Mouse (Mus musculus) heart, embryonic 14.5 days (tissue): Measurements from ENCODE around the gene Kbtbd12. TPM values are rescaled to one million over a fixed set of nuclear protein-coding genes. Genes with fewer than 3 reads are reported as not detected.
A peak's percentile ranks its signal among the peaks of the same experiment; 100 is the strongest.

Experiments
- ATAC-seq: fragments of 200-750 bp; cut with Nextera tagmentation; 2 replicates; pipeline ENCODE4 v1.8.0; 2017; ENCODE audit warnings: low read depth, moderate TSS enrichment; ENCODE audit not compliant: insufficient number of reproducible peaks, insufficient read depth, low FRiP score
- H3K27ac ChIP-seq, 2 experiments: fragments of 200-500 bp in 1 of 2; fragments of 300-500 bp in 1 of 2; sonication (generic) in 1 of 2; replicated peaks in 1 of 2; 2 replicates each; pipeline ENCODE4 v1.5.1; 2012 to 2014; ENCODE audit warnings: low read depth in 2 of 2, low read length in 2 of 2, control low read depth in 1 of 2, mild to moderate bottlenecking in 1 of 2, mixed read lengths in 1 of 2; ENCODE audit not compliant: control insufficient read depth in 1 of 2, insufficient read depth in 1 of 2
- H3K27me3 ChIP-seq: fragments of 300-500 bp; sonication (generic); 2 replicates; pipeline ENCODE4 v1.6.1; 2014; ENCODE audit warnings: mild to moderate bottlenecking, low read length, control low read depth; ENCODE audit not compliant: control insufficient read depth, insufficient read depth
- H3K36me3 ChIP-seq: fragments of 300-500 bp; sonication (generic); 2 replicates; pipeline ENCODE4 v1.6.1; 2014; ENCODE audit warnings: mild to moderate bottlenecking, control low read depth, low read length, mixed read lengths; ENCODE audit not compliant: control insufficient read depth, insufficient read depth
- H3K4me1 ChIP-seq, 2 experiments: fragments of 200-500 bp in 1 of 2; fragments of 300-500 bp in 1 of 2; sonication (generic) in 1 of 2; 2 replicates each; pipeline ENCODE4 v1.6.1; 2012 to 2014; ENCODE audit warnings: low read length in 2 of 2, control low read depth in 1 of 2, mixed read lengths in 1 of 2; ENCODE audit not compliant: control insufficient read depth in 2 of 2, insufficient read depth in 2 of 2
- H3K4me2 ChIP-seq: fragments of 300-500 bp; sonication (generic); 2 replicates; pipeline ENCODE4 v1.6.1; 2014; ENCODE audit warnings: mild to moderate bottlenecking, low read length
- H3K4me3 ChIP-seq, 2 experiments: fragments of 200-500 bp in 1 of 2; fragments of 300-500 bp in 1 of 2; sonication (generic) in 1 of 2; 2 replicates each; pipeline ENCODE4 v1.5.1; 2012 to 2014; ENCODE audit warnings: low read length in 2 of 2, mild to moderate bottlenecking in 2 of 2, control low read depth in 1 of 2, low read depth in 1 of 2, moderate library complexity in 1 of 2; ENCODE audit not compliant: control insufficient read depth in 1 of 2, insufficient read depth in 1 of 2
- H3K9ac ChIP-seq: fragments of 300-500 bp; sonication (generic); 2 replicates; pipeline ENCODE4 v1.6.1; 2014; ENCODE audit warnings: mild to moderate bottlenecking, low read length
- H3K9me3 ChIP-seq: fragments of 300-500 bp; sonication (generic); 2 replicates; pipeline ENCODE4 v1.6.1; 2016; ENCODE audit warnings: low read length, control low read depth; ENCODE audit not compliant: control insufficient read depth
- whole genome bisulfite sequencing: fragments of 180-500 bp; shearing (Covaris S2); extraction: QIAGEN DNeasy Blood & Tissue Kit; methylation state at CpG from one replicate; pipeline ENCODE4 v1.1.7; 2014; 5-methylcytosine and 5-hydroxymethylcytosine counted together
- polyA plus RNA-seq: library from polyadenylated mRNA; unstranded; fragments of >200 nt; fragmentation: Nextera tagmentation; extraction: Ambion mirVana; gene quantifications from 2 replicates; pipeline ENCODE4 v1.2.1, GENCODE M21; 2014

Gene Kbtbd12
- polyA plus RNA-seq, 1 experiment from 2014 or later, result 22.8 TPM

- no peaks in the 10 kb centered on the region for H3K9me3 ChIP-seq
- no peaks in the 10 kb centered on the region for H3K4me1 ChIP-seq
- no peak overlapping the region for H3K4me2 ChIP-seq
- H3K27me3 ChIP-seq, result no peaks in the 10 kb centered on the region
- no peak for ATAC-seq
- H3K4me3 ChIP-seq, result no peak overlapping the region
- no peak overlapping the region for H3K9ac ChIP-seq
- no peak overlapping the region for H3K27ac ChIP-seq
- 77% methylated on average over 2 of the region's 2 CpGs for WGBS
- no peaks in the 10 kb centered on the region for H3K36me3 ChIP-seq
Measured at GRCm38 (mm10) chr6:88661696-88662095, 23.9 kb upstream of the Kbtbd12 start.

DNA sequence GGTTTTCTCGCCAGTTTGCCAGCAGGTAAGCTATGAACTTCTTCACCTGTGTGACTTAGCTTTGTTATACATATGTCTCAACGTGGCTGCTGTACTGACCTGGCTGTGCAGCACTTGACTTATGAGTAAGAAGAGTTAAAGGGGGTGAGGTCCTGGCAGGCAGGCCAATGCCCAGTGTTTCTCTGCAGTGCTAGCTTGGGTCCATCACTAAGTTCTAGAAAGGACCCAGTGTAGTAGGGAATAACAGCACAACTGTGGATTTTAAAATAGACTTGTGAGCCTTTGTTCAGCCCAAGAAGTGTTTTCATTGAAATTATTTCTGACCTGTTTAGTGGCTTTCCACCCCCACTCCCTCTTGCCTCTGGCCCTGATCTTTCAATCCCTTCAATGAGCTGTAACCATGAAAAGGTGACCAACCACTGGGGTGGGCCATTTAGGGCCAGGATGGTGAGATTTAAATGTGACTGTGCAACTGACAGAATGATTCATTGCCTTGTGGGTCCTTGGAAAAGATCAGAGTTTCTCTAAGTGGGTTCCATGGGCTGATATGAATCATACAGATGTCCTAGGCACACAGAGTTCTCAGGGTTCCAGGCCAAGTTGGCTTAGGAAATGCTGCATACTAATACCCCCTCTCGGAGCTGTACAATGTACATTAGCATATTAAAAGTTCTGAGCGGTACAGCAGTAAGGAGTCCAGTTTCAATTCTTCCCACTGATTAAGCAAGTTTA is 10.0 kb upstream of the Kbtbd12 start:
- Histone ChIP-seq H3K4me1 (no peaks in the 10 kb centered on the region), H3K27me3 (no peaks in the 10 kb centered on the region), H3K36me3 (no peaks in the 10 kb centered on the region), H3K4me2 (no peak overlapping the region), H3K9ac (no peak overlapping the region), H3K4me3 (no peak overlapping the region), H3K9me3 (no peaks in the 10 kb centered on the region), H3K27ac (no peak overlapping the region)
- ATAC-seq, result no peak
- 75% methylated on average over 4 of the region's 4 CpGs for WGBS

DNA sequence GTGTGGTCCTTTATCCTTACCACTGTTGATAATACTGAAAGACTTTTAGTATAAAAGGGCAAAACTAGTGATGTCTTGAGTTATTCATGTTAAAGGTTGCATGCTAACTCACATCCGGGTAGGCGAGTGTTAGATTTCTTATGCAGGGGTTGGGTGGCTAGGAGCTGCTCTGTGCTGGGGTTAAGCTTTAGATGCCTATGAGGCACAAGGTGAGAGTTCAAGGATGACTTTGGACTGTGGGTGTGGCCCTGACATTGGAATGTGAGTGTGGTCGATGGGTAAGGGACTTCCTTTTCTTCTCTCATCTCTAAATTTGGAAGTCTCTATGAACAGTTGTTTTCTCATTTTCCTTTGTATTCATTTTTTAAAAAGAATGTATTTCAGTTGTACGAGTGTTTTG is 7.0 kb upstream of the Kbtbd12 start:
- no peak overlapping the region for H3K4me2 ChIP-seq
- 71% methylated on average over 4 of the region's 4 CpGs for WGBS
- H3K9ac ChIP-seq, result no peak overlapping the region
- peaks cover 2 to 6% of the 10 kb centered on the region in 2 experiments; a peak in 2 of 4 replicates for H3K4me1 ChIP-seq
- H3K4me3 ChIP-seq, result no peak overlapping the region
- ATAC-seq, result no peak
- H3K9me3 ChIP-seq, result no peaks in the 10 kb centered on the region
- no peaks in the 10 kb centered on the region for H3K36me3 ChIP-seq
- no peaks in the 10 kb centered on the region for H3K27me3 ChIP-seq
- H3K27ac ChIP-seq, result no peak overlapping the region

DNA sequence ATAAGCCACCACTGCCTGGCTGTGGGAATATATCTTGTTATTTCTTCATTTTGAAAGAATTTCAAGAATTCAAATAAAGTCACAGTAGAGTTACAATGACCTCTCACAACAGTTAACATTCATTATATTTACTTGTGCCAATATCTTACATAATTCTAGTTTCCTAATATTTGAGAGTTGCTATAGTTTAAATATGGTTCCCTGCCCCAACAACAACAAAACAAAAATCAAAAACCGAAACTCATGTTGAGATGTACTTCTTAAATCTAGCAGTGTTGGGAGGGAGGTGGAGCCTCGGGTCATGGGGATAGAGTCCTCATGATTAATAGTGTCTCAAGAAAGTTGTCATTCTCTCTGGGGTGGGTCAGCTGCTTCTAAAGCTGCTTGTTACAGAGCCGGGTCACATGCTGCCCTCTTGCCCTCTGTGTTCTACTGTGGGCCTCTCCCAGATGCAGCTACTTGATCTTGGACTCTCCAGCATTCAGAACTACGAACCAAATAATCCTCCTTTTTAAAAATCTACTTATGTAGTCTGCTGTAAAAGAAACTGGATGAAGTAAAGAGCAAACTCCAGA is 3.7 kb upstream of the Kbtbd12 start:
- peaks cover 7% of the 10 kb centered on the region for H3K9me3 ChIP-seq
- WGBS, result 76% methylated on average over 4 of the region's 4 CpGs
- H3K27me3 ChIP-seq, result no peaks in the 10 kb centered on the region
- H3K36me3 ChIP-seq, result no peaks in the 10 kb centered on the region
- no peak for ATAC-seq
- peaks cover 2 to 14% of the 10 kb centered on the region in 2 experiments for H3K4me1 ChIP-seq
- no peak overlapping the region for H3K4me2 ChIP-seq
- no peak overlapping the region for H3K9ac ChIP-seq
- H3K4me3 ChIP-seq, result no peak overlapping the region
- no peak overlapping the region for H3K27ac ChIP-seq

- Histone ChIP-seq H3K4me1 (peaks cover 2 to 14% of the 10 kb centered on the region in 2 experiments), H3K27ac (no peak overlapping the region), H3K27me3 (no peaks in the 10 kb centered on the region), H3K4me2 (peak overlapping the region; percentile 49), H3K36me3 (no peaks in the 10 kb centered on the region), H3K4me3 (no peak overlapping the region; a peak in 1 of 4 replicates), H3K9me3 (peaks cover 7% of the 10 kb centered on the region), H3K9ac (no peak overlapping the region)
- no peak for ATAC-seq
- 31% methylated on average over 3 of the region's 3 CpGs for WGBS
Measured at GRCm38 (mm10) chr6:88640331-88640730, 2.6 kb upstream of the Kbtbd12 start.

- no peak overlapping the region; a peak in 1 of 4 replicates for H3K4me3 ChIP-seq
Measured at GRCm38 (mm10) chr6:88639921-88640320, 2.2 kb upstream of the Kbtbd12 start.

GRCm38 (mm10) chr6:88639372-88639920 is 1.7 kb upstream of the Kbtbd12 start:
- no peak for ATAC-seq

More at GRCm38 (mm10) chr6:88639921-88640320, 2.2 kb upstream of the Kbtbd12 start:
- H3K9me3 ChIP-seq, result peaks cover 7% of the 10 kb centered on the region
- WGBS, result 3% methylated on average over 9 of the region's 9 CpGs
- ATAC-seq, result no peak
- no peaks in the 10 kb centered on the region for H3K27me3 ChIP-seq
- H3K4me1 ChIP-seq, result peaks cover 2 to 14% of the 10 kb centered on the region in 2 experiments
- no peak overlapping the region for H3K9ac ChIP-seq
- peak overlapping the region; percentile 49 for H3K4me2 ChIP-seq
- H3K36me3 ChIP-seq, result no peaks in the 10 kb centered on the region
- no peak overlapping the region for H3K27ac ChIP-seq

More at GRCm38 (mm10) chr6:88639372-88639920, 1.7 kb upstream of the Kbtbd12 start:
- Histone ChIP-seq H3K4me3 (no peak overlapping the region), H3K27me3 (no peaks in the 10 kb centered on the region), H3K9ac (no peak overlapping the region), H3K27ac (no peak overlapping the region), H3K36me3 (no peaks in the 10 kb centered on the region), H3K4me2 (no peak overlapping the region), H3K4me1 (peaks cover 2 to 14% of the 10 kb centered on the region in 2 experiments), H3K9me3 (peaks cover 7% of the 10 kb centered on the region)
- WGBS, result 25% methylated on average over 6 of the region's 6 CpGs
